ENCODE assay signal across 28 mouse cellular contexts in genomic region chr7:144473486-144473885, GRCm38 (mm10). TPM values are rescaled to one million over a fixed set of nuclear protein-coding genes. Genes with fewer than 3 reads are reported as not detected.
DNase-seq lines count a peak whose midpoint lies in the region; ATAC-seq and TF ChIP-seq lines count a peak whose summit lies in the region.
"Had no signal": no experiment of that assay in that cellular context is flagged by ENCODE, and none has a peak within 500 bp of the region (broad histone marks: within the 10 kb centered on the region; RNA-seq: fewer than 3 reads in every experiment).

No protein-coding gene starts in this region.

- no peak for TF ChIP-seq EP300 in ES-Bruce4 (IDR thresholded peaks at IDR 0.05; ENCODE audit: insufficient read depth, low read depth, low read length)

- TF ChIP-seq CTCF in kidney, adult 2 months (conservative IDR thresholded peaks at IDR 0.05; ENCODE audit: insufficient read depth, insufficient read length, low read depth, low read length), result no peak
- no peak for TF ChIP-seq CTCF in ES-Bruce4 (IDR thresholded peaks at IDR 0.05; ENCODE audit: low read depth, low read length)
- TF ChIP-seq CTCF in kidney, postnatal 0 days (IDR thresholded peaks at IDR 0.05; ENCODE audit: low read depth), result no peak
- TF ChIP-seq CTCF in cerebellum, adult 2 months (IDR thresholded peaks at IDR 0.05; ENCODE audit: borderline replicate concordance, insufficient read depth, low read depth, low read length), result no peak

- no peak overlapping the region for H3K9ac ChIP-seq in ES-Bruce4 (ENCODE audit: low read depth, poor library complexity, severe bottlenecking)
- H3K9ac ChIP-seq in kidney, postnatal 0 days (ENCODE audit: low read depth, low read length), result no peak overlapping the region
- H3K9ac ChIP-seq in forebrain, embryonic 11.5 days (ENCODE audit: low read length), result no peak overlapping the region
- H3K9ac ChIP-seq: forebrain, embryonic 15.5 days; heart, embryonic 15.5 days; hindbrain, embryonic 13.5 days; limb, embryonic 12.5 days; liver, embryonic 15.5 days; lung, embryonic 14.5 days; neural tube, embryonic 15.5 days had no signal

- ATAC-seq in kidney, postnatal 0 days (replicated peaks; ENCODE audit: low FRiP score, low read depth), result no peak
- no peak for ATAC-seq in forebrain, embryonic 11.5 days (replicated peaks; ENCODE audit: low FRiP score)
- ATAC-seq: forebrain, embryonic 15.5 days; intestine, embryonic 16.5 days; Patski had no signal

- H3K4me3 ChIP-seq in kidney, adult 2 months (ENCODE audit: insufficient read depth, low read depth, low read length), result no peak overlapping the region
- H3K4me3 ChIP-seq in ES-Bruce4 (ENCODE audit: low read depth, low read length), result no peak overlapping the region
- H3K4me3 ChIP-seq in kidney, postnatal 0 days (replicated peaks; ENCODE audit: low read depth, low read length), result no peak overlapping the region
- no peak overlapping the region for H3K4me3 ChIP-seq in forebrain, embryonic 11.5 days (ENCODE audit: low read depth, low read length)
- H3K4me3 ChIP-seq in cerebellum, adult 2 months (replicated peaks; ENCODE audit: insufficient read depth, low read depth, low read length), result no peak overlapping the region
- H3K4me3 ChIP-seq: forebrain, embryonic 15.5 days; gastrocnemius, adult 2 months; heart, adult 2 months; heart, embryonic 15.5 days; hindbrain, embryonic 13.5 days; limb, embryonic 12.5 days; liver, embryonic 15.5 days; neural tube, embryonic 15.5 days had no signal

- peaks cover 17% of the 10 kb centered on the region for H3K4me1 ChIP-seq in kidney, adult 2 months (ENCODE audit: control insufficient read depth, insufficient read depth, low read length)
- H3K4me1 ChIP-seq in ES-Bruce4 (ENCODE audit: control insufficient read depth, insufficient read depth, low read length), result peaks cover 5% of the 10 kb centered on the region
- H3K4me1 ChIP-seq in kidney, postnatal 0 days (replicated peaks; ENCODE audit: insufficient read depth, low read length), result peaks cover 15% of the 10 kb centered on the region
- peaks cover 5% of the 10 kb centered on the region; the same call in 1 of the 2 replicates for H3K4me1 ChIP-seq in forebrain, embryonic 11.5 days (replicated peaks; ENCODE audit: control insufficient read depth, insufficient read depth, low read length)
- H3K4me1 ChIP-seq in cerebellum, adult 2 months (ENCODE audit: control insufficient read depth, insufficient read depth, low read length), result peaks cover 13% of the 10 kb centered on the region; the same call in 1 of the 2 replicates

- H3K4me2 ChIP-seq in kidney, postnatal 0 days (ENCODE audit: low read length), result no peak overlapping the region
- H3K4me2 ChIP-seq in forebrain, embryonic 11.5 days (ENCODE audit: low read depth, low read length, severe bottlenecking), result no peak overlapping the region
- H3K4me2 ChIP-seq: forebrain, embryonic 15.5 days; heart, embryonic 15.5 days; hindbrain, embryonic 13.5 days; limb, embryonic 12.5 days; liver, embryonic 15.5 days; lung, embryonic 14.5 days; neural tube, embryonic 15.5 days had no signal

- no peaks in the 10 kb centered on the region for H3K9me3 ChIP-seq in ES-Bruce4 (replicated peaks; ENCODE audit: control insufficient read depth, insufficient read depth, low read length, poor library complexity, severe bottlenecking)
- H3K9me3 ChIP-seq in kidney, postnatal 0 days (replicated peaks; ENCODE audit: low read length), result no peaks in the 10 kb centered on the region
- H3K9me3 ChIP-seq in forebrain, embryonic 11.5 days (ENCODE audit: control insufficient read depth, low read length), result no peaks in the 10 kb centered on the region
- H3K9me3 ChIP-seq: forebrain, embryonic 15.5 days; heart, embryonic 15.5 days; hindbrain, embryonic 13.5 days; limb, embryonic 12.5 days; liver, embryonic 15.5 days; neural tube, embryonic 15.5 days had no signal

- H3K36me3 ChIP-seq in kidney, adult 2 months (ENCODE audit: control insufficient read depth, insufficient read depth, low read length), result no peaks in the 10 kb centered on the region
- H3K36me3 ChIP-seq in ES-Bruce4 (ENCODE audit: control insufficient read depth, insufficient read depth, low read length, poor library complexity, severe bottlenecking), result no peaks in the 10 kb centered on the region
- H3K36me3 ChIP-seq in kidney, postnatal 0 days (ENCODE audit: insufficient read depth, low read length), result 0 out of 2 replicates have a peak, but pooled peaks cover 11% of the 10 kb centered on the region
- no peaks in the 10 kb centered on the region for H3K36me3 ChIP-seq in forebrain, embryonic 11.5 days (ENCODE audit: control insufficient read depth, insufficient read depth, low read length)

- peak; percentile 50 for DNase-seq in kidney, adult 2 months
- no peak for DNase-seq in kidney, adult 11 months
- DNase-seq in ES-CJ7 (ENCODE audit: low read depth, low spot score), result peak; percentile 50
- no peak for DNase-seq in kidney, postnatal 0 days (ENCODE audit: low spot score)
- DNase-seq in forebrain, embryonic 11.5 days (ENCODE audit: low spot score), result no peak
- DNase-seq in embryo, embryonic 9.5 days (ENCODE audit: extremely low spot score), result no peak
- no peak for DNase-seq in cerebellum, adult 2 months
- DNase-seq: adrenal gland, adult 2 months; adrenal gland, postnatal 36 days; B cell, adult 2 months; cerebellum, adult 18-20 months; cerebellum, postnatal 14 days; gastrocnemius, adult 2 months; gastrocnemius, postnatal 36 days; heart, adult 2 months; heart, postnatal 36 days; lung, embryonic 14.5 days; midbrain, embryonic 14.5 days; right cerebral cortex, postnatal 14 days had no signal

- no peaks in the 10 kb centered on the region for H3K27me3 ChIP-seq in kidney, adult 2 months (replicated peaks; ENCODE audit: control insufficient read depth, insufficient read depth, low read length)
- H3K27me3 ChIP-seq in ES-Bruce4 (ENCODE audit: control insufficient read depth, insufficient read depth, low read length, poor library complexity, severe bottlenecking), result no peaks in the 10 kb centered on the region
- no peaks in the 10 kb centered on the region for H3K27me3 ChIP-seq in kidney, postnatal 0 days (ENCODE audit: insufficient read depth, low read length)
- no peaks in the 10 kb centered on the region for H3K27me3 ChIP-seq in forebrain, embryonic 11.5 days (ENCODE audit: control insufficient read depth, insufficient read depth, low read length)
- H3K27me3 ChIP-seq in cerebellum, adult 2 months (ENCODE audit: control insufficient read depth, insufficient read depth, low read length), result no peaks in the 10 kb centered on the region
- H3K27me3 ChIP-seq: forebrain, embryonic 15.5 days; heart, embryonic 15.5 days; hindbrain, embryonic 13.5 days; limb, embryonic 12.5 days; liver, embryonic 15.5 days; neural tube, embryonic 15.5 days; Patski had no signal

- TF ChIP-seq POLR2A in kidney, adult 2 months (IDR thresholded peaks at IDR 0.05; ENCODE audit: low read depth, low read length), result no peak
- no peak for TF ChIP-seq POLR2A in ES-Bruce4 (IDR thresholded peaks at IDR 0.05; ENCODE audit: insufficient read depth, low read length)
- TF ChIP-seq POLR2A in cerebellum, adult 2 months (IDR thresholded peaks at IDR 0.05; ENCODE audit: borderline replicate concordance, insufficient read depth, low read length), result no peak

- peak overlapping the region; percentile 64 for H3K27ac ChIP-seq in kidney, adult 2 months (ENCODE audit: insufficient read depth, low read depth, low read length)
- H3K27ac ChIP-seq in ES-Bruce4 (ENCODE audit: insufficient read depth, low read length), result peak overlapping the region; percentile 62
- peak overlapping the region; percentile 31; the same call in 1 of the 2 replicates for H3K27ac ChIP-seq in kidney, postnatal 0 days
- no peak overlapping the region for H3K27ac ChIP-seq in forebrain, embryonic 11.5 days (ENCODE audit: low read depth, low read length)
- no peak overlapping the region for H3K27ac ChIP-seq in cerebellum, adult 2 months (ENCODE audit: insufficient read depth, low read length)
- H3K27ac ChIP-seq: forebrain, embryonic 15.5 days; gastrocnemius, adult 2 months; heart, adult 2 months; heart, embryonic 15.5 days; hindbrain, embryonic 13.5 days; limb, embryonic 12.5 days; liver, embryonic 15.5 days; neural tube, embryonic 15.5 days had no signal

- WGBS in kidney, adult 2 months, result 26% methylated on average over 4 of the region's 4 CpGs
- WGBS in kidney, postnatal 0 days, result 42% methylated on average over 4 of the region's 4 CpGs
- WGBS in forebrain, embryonic 11.5 days, result 74% methylated on average over 4 of the region's 4 CpGs
- WGBS in cerebellum, adult 2 months, result 78% methylated on average over 4 of the region's 4 CpGs

RNA-seq across cellular contexts. Expression of gene Cttn, which starts 2.7 kb away (rescaled TPM):
- 85.8 and 91.3 TPM in 2 replicates for polyA plus RNA-seq in kidney, adult 2 months (2012; rRNA removed)
- 162 and 185 TPM in 2 replicates for polyA plus RNA-seq in ES-Bruce4 (2011; ENCODE audit: insufficient read depth, insufficient read length, low read depth, missing spikeins)
- 136 and 154 TPM in 2 replicates for polyA plus RNA-seq in kidney, postnatal 0 days (2015; fragmentation: Nextera tagmentation; extraction: Ambion mirVana)
- 183 and 190 TPM in 2 replicates for polyA plus RNA-seq in forebrain, embryonic 11.5 days (2014; fragmentation: Nextera tagmentation; extraction: Ambion mirVana)
- 119 and 131 TPM in 2 replicates for polyA plus RNA-seq in cerebellum, adult 2 months (2012; rRNA removed)

Comparison
In these comparisons a context has a peak if more than half of its experiments do, and no peak if none do; other contexts are left out.
1. DNase-seq: peak in kidney, adult 2 months (single experiment) and ES-CJ7 (single experiment); none in kidney, adult 11 months (single experiment), kidney, postnatal 0 days (single experiment), forebrain, embryonic 11.5 days (single experiment), embryo, embryonic 9.5 days (single experiment) and cerebellum, adult 2 months (0 of 2).
2. H3K27ac ChIP-seq: peak in kidney, adult 2 months (single experiment), ES-Bruce4 (single experiment) and kidney, postnatal 0 days (single experiment); none in forebrain, embryonic 11.5 days (single experiment) and cerebellum, adult 2 months (single experiment).